13 mouse cellular contexts compared by ENCODE assay signal in the genomic region with DNA sequence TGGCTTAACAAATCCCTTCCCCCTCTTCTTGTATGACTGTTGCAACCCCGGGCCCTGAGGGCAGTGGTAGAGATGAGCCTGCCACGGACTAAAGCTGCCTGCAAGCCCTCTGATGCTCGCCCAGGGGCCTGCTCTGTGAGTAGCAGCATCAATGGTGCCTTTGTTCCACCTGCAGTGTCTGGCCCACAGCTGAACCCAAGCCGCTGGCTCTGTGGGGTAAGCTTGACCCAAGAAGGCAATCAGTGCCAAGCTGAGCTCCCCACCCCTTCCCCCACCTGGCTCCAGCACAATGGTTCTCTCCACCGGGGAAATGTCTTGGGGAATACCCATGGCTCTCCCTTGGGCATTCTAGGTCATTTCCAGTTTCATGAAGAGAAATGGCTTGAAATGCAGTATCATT.
DNase-seq lines count a peak whose midpoint lies in the region; ATAC-seq lines count a peak whose summit lies in the region.
"Had no signal": no experiment of that assay in that cellular context is flagged by ENCODE, and none has a peak within 500 bp of the region (broad histone marks: within the 10 kb centered on the region; RNA-seq: fewer than 3 reads in every experiment).

No protein-coding gene starts in this region.

- H3K36me3 ChIP-seq in embryonic facial prominence, embryonic 11.5 days (replicated peaks; ENCODE audit: control insufficient read depth, insufficient read depth, low read depth, low read length) = no peaks in the 10 kb centered on the region
- H3K36me3 ChIP-seq: heart, embryonic 10.5 days; limb, embryonic 15.5 days had no signal

- DNase-seq in cerebellum, adult 11-12 months = peak; percentile 28
- peak; percentile 16 to 41 for DNase-seq in layer of hippocampus, postnatal 10 days (ENCODE audit: low spot score in 2 of 2)
- no peak for DNase-seq in layer of hippocampus, adult 9-10 months (ENCODE audit: low spot score)
- DNase-seq in 3T3-L1 (ENCODE audit: low read depth, low spot score) = peak; percentile 20
- peak; percentile 57 for DNase-seq in embryonic facial prominence, embryonic 11.5 days (ENCODE audit: low spot score)
- no peak for DNase-seq in urinary bladder, adult 18-20 months (ENCODE audit: low spot score in 2 of 2)
- DNase-seq in thymus, adult 18-20 months = no peak
- DNase-seq: cerebellum, adult 8-10 months; kidney, adult 2 months had no signal

- H3K27me3 ChIP-seq in embryonic facial prominence, embryonic 11.5 days (ENCODE audit: control insufficient read depth, insufficient read depth, low read length) = no peaks in the 10 kb centered on the region
- H3K27me3 ChIP-seq: forebrain, embryonic 13.5 days; limb, embryonic 15.5 days had no signal

- no peaks in the 10 kb centered on the region for H3K4me1 ChIP-seq in embryonic facial prominence, embryonic 11.5 days (ENCODE audit: control insufficient read depth, insufficient read depth, low read length)
- H3K4me1 ChIP-seq: heart, embryonic 10.5 days had no signal

- no peak for ATAC-seq in cerebellum, adult (ENCODE audit: insufficient number of reproducible peaks, low FRiP score, low TSS enrichment)
- no peak for ATAC-seq in embryonic facial prominence, embryonic 11.5 days (replicated peaks; ENCODE audit: insufficient number of reproducible peaks, low FRiP score, low TSS enrichment, low read depth)
- ATAC-seq: forebrain, embryonic 13.5 days had no signal

- no peak overlapping the region for H3K27ac ChIP-seq in embryonic facial prominence, embryonic 11.5 days (replicated peaks; ENCODE audit: low read depth, low read length)
- H3K27ac ChIP-seq: forebrain, embryonic 13.5 days; heart, embryonic 10.5 days; limb, embryonic 15.5 days had no signal

- H3K4me3 ChIP-seq in embryonic facial prominence, embryonic 11.5 days (ENCODE audit: low read depth, low read length) = no peak overlapping the region
- H3K4me3 ChIP-seq: forebrain, embryonic 13.5 days; heart, embryonic 10.5 days; limb, embryonic 15.5 days had no signal

- 25% methylated on average over 5 of the region's 5 CpGs for WGBS in embryonic facial prominence, embryonic 11.5 days

- H3K9me3 ChIP-seq in embryonic facial prominence, embryonic 11.5 days (replicated peaks; ENCODE audit: control insufficient read depth, low read length) = no peaks in the 10 kb centered on the region
- H3K9me3 ChIP-seq: forebrain, embryonic 13.5 days; heart, embryonic 10.5 days; limb, embryonic 15.5 days had no signal

- H3K9ac ChIP-seq in embryonic facial prominence, embryonic 11.5 days (replicated peaks; ENCODE audit: low read length) = no peak overlapping the region
- H3K9ac ChIP-seq: forebrain, embryonic 13.5 days; limb, embryonic 15.5 days had no signal

- no peak overlapping the region for H3K4me2 ChIP-seq in embryonic facial prominence, embryonic 11.5 days (ENCODE audit: low read depth, low read length)
- H3K4me2 ChIP-seq: forebrain, embryonic 13.5 days; limb, embryonic 15.5 days had no signal

Comparison
In these comparisons a context has a peak if more than half of its experiments do, and no peak if none do; other contexts are left out.
1. DNase-seq: peak in cerebellum, adult 11-12 months (single experiment), layer of hippocampus, postnatal 10 days (2 of 2), 3T3-L1 (single experiment) and embryonic facial prominence, embryonic 11.5 days (single experiment); none in layer of hippocampus, adult 9-10 months (single experiment), urinary bladder, adult 18-20 months (0 of 2) and thymus, adult 18-20 months (0 of 2).